Mouse (Mus musculus) left cerebral cortex, adult 11 months (tissue): ENCODE measurements around the gene Ccdc12.
"Not testable (repeated sequence)": the region's sequence is repeated elsewhere in the genome, so short reads cannot be mapped to it uniquely, and the experiment has no call there.

Experiments
- DNase-seq: peaks from one replicate; pipeline ENCODE4 v3.0.0; 2022; ENCODE audit warnings: low spot score

The Ccdc12 gene

DNA sequence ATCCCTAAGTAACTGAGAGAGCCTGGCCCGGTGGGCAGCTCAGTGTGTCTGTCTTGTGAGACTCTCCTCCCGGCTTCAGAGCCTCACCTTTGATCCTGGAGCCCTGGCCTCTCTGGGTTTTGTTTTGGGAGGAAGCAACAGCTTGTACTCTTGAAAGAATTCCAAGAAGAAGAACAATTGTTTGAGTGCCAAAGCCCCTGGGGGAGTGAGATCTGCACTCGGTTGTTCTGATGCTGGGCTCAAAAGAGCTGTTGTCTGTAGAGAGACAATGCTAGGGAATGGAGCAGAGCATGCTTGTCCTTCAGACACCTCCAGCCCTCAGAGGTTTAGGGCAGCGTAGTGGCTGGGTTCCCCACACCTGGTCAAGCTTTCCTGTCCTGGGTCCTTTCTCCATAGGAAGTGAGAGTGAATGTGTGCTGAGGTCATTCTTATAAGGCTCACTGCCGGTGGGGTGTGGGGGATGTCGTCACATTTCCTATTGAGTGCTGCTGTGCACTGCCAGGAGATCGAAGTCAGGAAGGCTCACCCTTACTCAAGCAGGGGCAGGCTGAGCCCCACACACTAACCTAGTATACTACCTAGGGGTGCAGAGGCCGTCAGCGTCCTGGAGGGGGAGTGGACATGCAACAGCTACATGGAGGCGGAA lies 16.9 kb downstream of the Ccdc12 start:
- DNase-seq, result no peak

DNA sequence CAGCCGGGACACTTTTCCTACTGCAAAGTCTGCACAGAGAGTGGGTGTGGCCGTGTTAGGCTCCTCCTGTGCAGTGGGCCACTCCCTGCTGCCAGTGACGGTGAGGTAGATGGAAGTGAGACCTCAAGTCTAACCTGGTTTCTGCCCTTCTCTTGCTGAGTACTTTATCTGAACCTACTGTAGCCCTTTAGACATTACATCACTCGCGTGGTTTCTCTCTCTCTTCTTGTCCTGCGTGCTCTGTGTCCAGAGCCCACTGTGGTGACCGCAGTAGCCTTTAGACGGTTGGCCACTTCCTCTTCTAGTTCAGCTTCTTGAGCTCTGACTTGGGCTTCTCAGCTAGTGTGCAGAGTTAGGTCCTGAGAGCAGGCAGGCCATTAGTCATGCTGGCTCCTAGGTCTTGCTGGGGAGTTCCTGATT lies 20.2 kb downstream of the Ccdc12 start:
- no peak for DNase-seq

DNA sequence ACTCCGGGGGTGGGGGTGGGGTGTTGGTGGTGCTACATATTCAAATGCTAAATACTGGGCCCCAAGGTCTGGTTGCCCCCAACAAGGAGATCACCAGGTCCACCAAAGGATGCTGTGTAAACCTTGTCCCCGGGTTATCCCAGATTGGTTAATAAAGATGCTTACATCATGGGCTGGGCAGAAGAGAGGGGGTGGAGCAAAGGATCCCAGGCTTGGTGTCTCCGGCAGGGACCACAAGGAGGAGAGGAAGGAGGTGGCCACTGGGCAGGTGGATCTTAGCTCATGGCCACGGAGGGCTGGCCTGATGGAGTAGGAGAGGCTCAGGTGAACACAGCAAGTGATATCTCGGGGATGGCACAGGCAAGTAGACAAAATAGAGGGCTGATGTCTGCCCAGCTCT lies 22.6 kb downstream of the Ccdc12 start:
- no peak for DNase-seq

DNA sequence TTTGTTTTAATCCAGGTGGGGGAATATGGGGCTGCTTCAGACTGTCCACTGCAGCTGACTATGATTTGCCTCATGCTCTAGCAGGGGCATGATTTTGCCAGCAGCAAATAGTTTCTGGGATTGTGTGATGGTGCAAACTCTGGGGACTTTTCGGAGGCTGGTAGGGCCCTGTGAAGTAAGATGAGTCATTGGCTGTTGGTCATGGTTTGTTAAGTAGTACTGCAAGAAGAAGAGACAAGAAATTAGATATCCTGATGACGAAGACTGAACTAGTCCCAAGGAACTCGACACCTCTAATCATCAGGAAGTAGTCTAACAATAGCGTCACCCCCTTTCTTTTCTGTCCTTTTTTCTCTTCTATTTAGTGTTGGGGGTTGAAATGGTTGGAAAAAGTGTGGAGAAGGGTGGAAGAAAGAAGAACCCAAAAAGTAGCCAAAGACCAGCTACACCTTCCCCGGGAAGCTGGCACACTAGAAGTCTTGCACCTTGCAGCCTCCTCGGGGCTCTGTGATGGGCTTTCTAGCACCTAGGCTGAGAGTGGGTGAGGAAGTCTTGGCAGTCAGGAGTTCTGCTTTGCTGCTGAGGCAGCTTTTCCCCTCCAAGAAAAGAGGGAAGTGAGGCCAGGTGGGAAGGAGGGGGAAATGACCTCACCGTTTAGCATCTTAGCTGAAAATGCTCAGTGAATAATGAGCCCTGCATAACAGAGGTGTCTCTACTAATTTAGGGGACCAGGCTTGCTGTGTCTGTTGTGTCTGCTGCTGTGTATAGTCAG lies 24.6 kb downstream of the Ccdc12 start:
- no peak for DNase-seq

DNA sequence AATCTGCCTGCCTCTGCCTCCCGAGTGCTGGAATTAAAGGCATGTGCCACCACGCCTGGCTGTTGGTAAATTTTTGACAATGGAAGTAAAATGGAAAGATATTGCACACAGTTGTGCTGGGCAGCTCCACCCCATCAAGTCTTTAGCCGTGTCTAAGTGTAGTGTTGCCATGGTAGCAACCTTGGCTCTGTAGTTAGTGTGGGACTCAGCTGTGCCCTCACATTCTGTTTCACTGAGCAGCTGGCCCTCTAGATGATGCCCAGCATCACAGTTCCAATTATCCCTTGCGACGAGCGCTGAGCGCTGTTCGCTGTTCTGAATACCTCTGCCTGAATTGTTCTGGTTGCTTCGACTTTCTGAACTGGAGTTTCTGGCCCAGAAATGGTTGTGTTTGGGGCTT lies 25.5 kb downstream of the Ccdc12 start:
- no peak for DNase-seq

DNA sequence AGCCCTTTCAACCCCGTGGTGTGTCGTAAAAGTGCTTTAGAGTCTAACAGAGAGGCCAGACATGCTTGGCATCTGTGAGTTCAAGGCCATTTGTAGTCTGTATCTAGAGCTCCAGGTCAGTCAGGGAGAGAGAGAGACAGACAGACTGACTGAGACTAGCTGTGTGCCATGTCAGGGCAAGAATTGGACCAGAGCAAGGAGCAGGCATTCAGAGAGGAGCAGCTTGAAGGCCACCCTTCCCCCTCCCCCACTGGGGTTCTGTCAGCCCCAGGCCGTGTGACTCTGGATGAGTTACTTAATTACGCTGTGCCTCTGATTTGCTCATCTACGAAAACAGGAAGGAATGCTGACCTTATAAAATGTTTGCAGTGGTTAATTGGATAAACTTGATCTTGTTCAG lies 26.0 kb downstream of the Ccdc12 start:
- no peak for DNase-seq

DNA sequence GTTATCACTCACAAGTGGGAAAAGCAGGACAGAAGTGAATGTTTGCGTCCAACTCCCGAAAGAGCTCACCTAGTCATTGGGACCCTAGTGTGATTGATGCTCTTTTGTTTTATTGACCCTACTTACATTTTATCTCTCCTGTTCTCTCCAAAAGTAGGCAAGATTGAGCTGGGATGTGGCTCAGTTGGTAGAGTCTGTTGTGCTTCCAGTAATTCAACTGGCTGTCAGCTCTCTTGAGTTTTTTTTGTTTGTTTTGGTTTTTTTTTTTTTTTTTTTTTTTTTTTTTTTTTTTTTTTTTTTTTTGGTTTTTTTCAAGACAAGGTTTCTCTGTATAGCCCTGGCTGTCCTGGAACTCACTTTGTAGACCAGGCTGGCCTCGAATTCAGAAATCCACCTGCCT lies 26.4 kb downstream of the Ccdc12 start:
- not testable (repeated sequence) for DNase-seq

DNA sequence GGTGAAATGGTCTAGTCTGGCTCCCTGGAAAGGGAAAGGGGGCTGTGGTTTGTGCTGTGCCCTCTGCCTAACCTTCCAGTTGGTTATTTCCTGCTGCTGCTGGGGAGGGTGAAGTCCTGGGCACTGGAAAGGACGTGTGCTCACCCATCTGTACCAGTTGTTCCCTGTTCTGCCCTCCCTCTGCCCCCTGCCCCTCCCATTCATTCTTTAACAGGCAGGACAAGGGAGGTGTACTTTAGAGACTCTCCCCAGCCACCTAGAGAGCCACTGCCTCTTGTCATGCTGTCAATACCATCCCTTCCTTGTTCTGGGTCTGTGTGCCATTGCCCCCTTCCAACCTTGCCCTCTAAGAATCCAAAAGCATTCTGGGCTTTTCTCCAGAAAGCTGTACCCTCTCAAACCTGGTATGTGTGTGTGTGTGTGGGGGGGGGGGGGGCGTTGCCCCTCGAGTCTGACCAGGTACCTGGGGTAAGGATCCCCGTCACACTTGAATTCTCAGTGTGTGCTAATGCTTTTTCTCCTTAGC lies 27.3 kb downstream of the Ccdc12 start:
- DNase-seq, result no peak

DNA sequence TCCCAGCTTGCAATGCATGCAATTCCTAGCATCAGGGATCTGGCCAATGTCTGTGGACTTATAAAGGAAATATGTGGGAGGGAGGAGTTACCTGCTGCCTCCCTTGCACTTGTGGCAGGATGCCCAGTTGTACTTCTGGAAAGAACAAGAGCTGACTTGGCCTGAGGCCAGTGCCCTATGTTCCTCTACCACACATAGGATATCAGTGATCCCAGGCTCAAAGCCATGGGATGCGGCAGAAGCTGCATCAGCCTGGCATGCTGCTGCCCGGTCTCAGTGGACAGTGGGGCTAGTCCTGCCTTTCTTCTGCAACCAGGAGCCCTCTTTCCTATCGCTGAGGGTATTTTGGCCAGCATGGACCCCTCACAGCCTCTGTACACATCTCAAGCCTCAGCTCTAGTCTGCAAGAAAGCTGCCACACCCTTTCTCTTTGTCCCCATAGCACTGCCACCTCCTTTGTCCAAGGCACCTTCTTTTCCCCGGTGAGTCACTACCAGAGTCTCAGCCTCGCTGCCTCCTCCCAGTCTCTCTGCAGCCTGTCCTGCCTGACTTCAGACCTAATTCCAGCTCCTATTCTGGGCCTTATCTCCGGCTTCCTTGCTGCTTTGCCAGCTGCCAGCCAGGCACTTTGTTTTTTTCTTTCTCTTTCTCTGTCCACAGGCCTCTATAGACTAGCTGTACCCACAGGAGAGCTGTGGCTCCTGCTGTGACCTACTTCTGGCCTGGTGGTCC lies 28.0 kb downstream of the Ccdc12 start:
- DNase-seq, result no peak

DNA sequence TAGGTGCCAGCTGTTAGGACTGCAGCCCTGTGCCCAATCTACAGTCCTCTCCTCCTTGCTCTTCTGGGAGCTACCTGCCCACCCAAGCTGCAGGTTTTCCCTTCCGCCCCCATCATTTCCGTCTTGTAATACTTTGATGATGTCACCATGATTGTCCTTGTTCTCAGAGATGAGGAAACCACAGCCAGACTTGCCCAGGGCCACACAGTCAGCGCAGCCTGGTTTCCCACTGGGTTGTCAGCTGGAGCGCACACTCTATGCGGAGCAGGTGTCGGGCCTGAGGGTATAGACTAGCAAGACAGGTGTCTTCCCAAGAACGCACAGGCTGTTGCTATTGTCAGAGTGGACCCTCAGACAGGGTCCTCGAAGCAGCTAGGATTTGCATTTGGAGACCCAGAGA lies 28.9 kb downstream of the Ccdc12 start:
- DNase-seq, result no peak

DNA sequence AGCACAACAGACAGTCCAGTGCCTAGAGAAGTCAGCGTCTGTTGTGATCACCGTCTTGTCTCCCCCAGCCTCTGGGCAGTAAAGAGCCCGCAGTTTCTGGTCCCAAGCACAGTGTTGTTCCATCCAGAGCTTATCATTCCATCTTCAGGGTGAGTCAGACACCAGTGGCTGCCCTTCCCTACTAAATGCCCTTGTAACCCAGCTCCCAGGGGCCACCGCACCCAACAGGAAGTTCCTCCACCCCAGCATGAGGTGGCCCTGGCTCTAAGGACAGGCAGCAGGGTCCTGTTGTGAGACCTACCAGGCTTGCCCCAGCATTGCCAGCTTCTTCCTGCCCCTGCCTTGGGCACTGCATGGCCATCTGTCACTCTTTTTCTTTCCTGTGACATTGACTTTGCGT lies 29.3 kb downstream of the Ccdc12 start:
- no peak for DNase-seq

DNA sequence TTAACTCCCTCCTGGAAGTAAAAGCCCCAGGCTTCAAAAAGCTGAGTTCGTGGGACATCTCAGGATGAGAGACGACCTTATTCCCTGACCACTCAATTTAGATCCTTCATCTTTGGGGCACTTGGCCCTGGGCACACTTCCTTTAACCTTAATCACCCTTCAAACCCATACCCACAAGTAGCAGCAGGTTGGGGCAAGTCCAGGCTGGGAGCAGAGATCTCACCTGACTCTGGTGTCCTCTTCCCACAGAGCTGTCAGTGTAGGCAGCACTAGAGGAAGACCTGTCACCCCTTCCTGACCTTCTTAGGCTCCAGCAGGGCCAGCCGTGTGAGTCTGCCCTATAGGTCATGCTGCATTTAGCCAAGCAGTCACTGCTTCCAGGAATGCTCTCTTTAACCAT lies 30.2 kb downstream of the Ccdc12 start:
- DNase-seq, result no peak

DNA sequence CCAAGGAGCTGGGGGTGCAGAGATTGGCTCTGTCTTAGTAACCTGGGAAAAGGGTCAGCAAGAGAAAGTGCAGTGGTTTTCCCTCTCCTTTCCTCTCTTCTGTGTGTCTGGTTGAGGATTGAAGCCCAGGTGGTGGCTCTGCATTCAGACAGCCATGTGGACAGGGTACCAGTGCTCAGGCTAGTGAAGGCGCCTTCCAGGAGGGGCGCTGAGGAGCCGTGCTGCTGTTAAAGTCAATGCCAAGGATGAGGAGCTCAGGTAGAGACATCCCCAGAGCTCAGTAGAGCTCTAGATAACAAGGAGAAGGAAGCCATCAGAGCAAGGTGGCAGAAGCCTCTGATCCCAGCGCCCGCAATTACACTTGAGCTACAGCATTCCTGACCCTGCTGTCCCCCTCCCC lies 30.8 kb downstream of the Ccdc12 start:
- no peak for DNase-seq

DNA sequence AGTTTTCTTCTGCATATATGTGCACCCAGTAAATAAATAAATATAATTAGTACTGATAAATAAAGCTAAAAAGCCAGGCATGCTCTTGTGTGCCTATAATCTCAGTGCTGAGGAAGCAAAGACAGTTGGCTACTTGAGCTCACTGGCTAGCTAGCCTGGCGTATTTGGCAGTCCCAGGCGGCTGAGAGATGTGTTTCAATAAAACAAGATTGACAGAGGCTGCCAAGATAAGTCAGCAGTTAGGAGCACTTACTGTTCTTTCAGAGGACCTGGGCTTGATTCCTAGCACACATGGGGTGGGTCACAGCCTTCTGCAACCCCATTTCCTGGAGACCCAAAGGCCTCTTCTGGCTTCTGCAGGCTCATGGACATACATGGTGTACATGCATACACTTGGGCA lies 31.5 kb downstream of the Ccdc12 start:
- no peak for DNase-seq

DNA sequence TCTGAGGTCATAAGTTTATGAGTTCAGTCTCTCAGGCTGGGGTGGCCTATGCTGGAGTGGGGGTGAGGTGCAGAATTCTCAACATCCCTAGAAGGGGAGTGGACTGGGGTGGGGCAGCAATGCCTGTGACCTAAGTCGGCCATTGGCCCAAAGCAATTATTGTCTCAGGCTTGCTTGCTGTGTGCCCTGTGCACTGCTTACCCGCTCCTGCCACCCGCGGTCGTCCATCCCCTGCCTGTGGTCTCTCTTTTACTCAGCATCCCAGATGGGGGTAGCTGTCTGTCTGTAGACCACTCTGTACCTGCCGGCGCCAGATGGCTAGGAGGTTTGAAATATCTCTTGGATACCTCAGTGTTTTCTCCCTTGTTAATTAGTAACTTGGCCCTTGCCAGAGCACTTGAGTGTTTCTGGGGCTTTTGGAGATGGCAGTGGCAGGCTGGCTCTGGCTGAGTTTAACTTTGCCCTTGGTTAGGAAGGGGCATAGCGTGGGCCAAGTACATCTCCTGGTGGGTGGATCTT lies 33.0 kb downstream of the Ccdc12 start:
- no peak for DNase-seq

DNA sequence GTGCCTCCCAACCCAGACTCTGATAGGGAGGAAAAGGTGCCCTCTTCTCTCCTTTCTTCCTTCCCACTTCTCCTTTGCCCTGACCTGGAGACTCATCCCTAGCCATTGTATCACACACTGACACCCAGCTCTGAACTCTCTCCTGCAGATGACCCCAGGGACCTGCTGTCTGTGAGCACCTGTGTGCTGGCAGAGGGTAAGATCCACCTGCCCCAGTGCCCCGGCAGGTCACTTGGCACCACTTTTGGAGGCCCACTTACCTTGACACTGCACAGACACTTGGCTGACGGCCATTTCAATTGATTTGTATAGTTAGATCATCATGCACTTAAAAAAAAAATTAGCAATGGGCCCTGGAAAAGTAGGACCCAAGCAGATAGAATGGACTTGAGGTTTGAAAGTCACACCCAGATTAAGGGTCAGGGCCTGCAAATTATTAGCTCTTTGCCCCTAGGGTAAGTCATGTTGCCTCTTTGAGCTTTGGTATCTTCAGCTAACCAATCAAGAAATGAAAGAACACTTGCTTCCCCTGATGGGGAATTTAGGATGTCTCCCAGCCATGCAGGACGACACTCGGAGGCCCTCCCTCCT lies 39.0 kb downstream of the Ccdc12 start:
- no peak for DNase-seq

DNA sequence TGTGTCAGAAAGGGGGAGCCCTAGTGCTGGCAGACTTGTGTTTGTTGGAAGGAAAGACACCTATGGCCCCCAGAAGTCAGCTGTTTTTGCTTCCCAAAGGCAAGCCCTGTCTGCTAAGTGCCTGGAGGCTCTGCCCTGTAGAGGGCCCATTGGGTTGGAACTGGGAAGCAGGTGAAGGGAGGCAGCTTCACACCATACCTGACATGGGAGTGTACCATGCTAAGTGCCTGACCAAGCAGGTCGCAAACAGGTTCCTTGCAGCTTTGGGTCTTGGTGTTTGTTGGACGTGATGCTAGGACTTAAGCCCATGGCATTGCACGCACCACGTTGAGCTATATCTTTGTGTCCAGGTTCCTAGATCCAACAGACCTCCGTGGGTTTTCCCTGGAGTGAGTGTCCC lies 40.1 kb downstream of the Ccdc12 start:
- DNase-seq, result no peak

DNA sequence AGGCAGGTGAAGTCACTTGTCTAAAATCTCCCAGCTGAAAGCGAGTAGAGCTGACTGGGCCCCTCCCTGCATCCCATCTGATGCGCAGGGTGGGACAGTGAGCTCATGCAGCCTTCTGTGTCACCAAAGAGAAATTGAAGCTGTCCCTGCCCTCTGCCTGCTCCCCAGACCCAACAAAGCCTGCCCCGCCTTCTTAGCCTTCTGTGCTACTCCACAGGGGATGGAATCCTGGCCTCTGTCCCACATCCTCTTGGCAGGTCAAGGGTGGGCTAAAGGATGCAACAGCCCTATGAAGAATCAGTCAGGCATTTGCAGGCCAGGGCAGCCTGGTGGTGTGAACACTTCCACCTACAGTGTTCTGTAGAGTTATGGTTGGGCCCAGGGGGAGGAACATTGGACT lies 41.2 kb downstream of the Ccdc12 start:
- no peak for DNase-seq

DNA sequence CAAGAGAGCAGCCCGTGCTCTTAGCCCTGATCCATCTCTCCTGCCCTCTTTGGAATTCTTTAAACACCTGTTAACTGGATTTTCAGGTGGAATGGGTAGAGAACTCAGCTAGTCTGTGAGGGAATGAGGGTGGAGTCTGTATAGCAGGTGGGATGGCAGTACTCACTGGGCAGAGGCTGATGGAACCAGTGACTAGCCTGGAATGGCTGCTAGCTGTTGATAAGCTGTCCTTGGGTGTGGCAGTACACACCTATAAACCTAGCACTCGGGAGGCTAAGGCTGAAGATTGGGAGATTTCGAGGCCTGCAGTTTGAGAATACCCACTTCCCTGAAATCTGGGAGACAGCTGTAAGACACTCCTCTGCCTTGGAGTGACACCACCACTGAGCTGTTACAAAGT lies 43.3 kb downstream of the Ccdc12 start:
- DNase-seq, result no peak

DNA sequence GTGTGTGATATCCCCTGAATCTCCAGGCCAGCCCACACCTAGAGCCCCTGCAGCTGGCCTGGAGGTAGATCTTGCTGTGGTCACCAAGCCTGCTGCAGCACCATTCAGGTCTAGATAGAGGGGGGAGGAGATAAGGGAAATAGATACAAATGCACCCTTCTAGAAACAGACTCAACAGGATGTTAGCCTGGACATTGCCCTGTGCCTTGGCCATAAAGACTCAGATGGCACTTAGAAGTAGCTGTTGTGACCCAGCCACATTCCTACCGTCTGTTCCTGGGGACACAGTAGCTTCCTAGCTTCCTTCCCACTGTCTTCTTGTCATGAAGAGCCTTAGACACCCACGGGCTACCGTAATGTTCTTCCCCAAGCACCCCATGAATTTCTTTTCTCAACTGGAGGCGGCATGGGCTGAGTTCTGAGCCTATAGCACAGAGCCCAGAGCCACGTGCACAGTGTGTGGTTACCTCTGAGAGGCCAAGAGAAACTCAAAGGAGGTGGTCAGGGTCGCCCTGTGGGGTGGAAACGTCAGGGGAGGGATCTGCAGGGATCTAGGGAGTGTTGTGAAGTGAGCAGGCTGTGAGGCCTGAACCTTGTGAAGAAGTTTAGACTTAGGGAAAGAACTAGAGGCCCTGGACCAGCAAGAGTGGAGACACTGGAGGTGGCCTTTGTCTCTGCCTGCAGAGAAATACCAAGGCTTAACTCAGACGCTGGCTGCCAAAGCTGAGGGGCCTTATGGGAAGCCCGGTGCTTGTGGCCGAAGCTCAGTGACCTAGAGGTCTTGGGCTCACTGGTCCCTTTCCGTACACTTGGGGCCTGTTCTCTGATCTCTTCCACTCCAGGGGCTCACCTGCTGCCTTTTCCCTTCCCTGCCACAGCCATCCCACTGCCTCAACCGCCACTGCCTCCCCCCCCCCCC lies 45.1 kb downstream of the Ccdc12 start:
- no peak for DNase-seq

DNA sequence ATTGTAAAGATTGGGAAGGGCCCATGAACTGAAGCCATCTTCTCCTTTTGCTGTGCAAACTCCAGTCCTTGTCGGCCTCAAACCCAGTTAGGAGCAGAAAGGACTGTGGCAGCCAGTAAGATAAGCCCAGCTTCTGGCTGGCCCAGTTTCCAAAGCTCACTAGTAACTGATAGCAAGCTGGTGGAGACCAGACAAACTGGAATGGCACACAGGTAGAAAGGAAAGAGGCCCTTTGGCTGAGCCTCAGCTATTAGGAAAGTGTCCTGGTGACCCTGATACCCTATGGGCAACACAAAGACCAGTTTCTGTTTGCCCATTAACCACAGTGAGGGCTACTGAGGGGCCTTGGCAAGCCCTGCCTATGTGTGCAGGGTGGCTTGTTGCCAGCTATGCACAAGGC lies 46.5 kb downstream of the Ccdc12 start:
- DNase-seq, result no peak
